Mouse (Mus musculus) megakaryocyte, embryonic 14.5 days (primary cell): ENCODE results near the gene Ccr3. TPM values are rescaled to one million over a fixed set of nuclear protein-coding genes. Genes with fewer than 3 reads are reported as not detected.

Source experiments
- polyA plus RNA-seq: library from polyadenylated mRNA; stranded (reverse); fragments of >175 nt; gene quantifications from 2 replicates; pipeline ENCODE4 v1.2.3, GENCODE M21; 2012; ENCODE audit warnings: low replicate concordance; ENCODE audit not compliant: insufficient read depth

Gene Ccr3
- polyA plus RNA-seq, 1 experiment: not detected

Other genes starting within 250 kb of the Ccr3 start
- gene Cxcr6, start 215.5 kb upstream of the Ccr3 start, polyA plus RNA-seq: not detected in 2 replicates
- gene Fyco1, start 170.1 kb upstream of the Ccr3 start, polyA plus RNA-seq: 1.9 and 5.3 TPM in 2 replicates
- not detected in 2 replicates for gene Xcr1, start 159.9 kb upstream of the Ccr3 start, polyA plus RNA-seq
- gene Ccr1, start 53.3 kb upstream of the Ccr3 start, polyA plus RNA-seq: 0.30 TPM in 1 of 2 replicates, not detected in the other
- not detected in 2 replicates for gene Ccr1l1, start 43.6 kb upstream of the Ccr3 start, polyA plus RNA-seq
- 0.10 and 0.74 TPM in 2 replicates for gene Ccr2, start 80.0 kb downstream of the Ccr3 start, polyA plus RNA-seq
- gene Ccr5, start 99.6 kb downstream of the Ccr3 start, polyA plus RNA-seq: 0.17 TPM in 1 of 2 replicates, not detected in the other